Mouse (Mus musculus): ENCODE measurements around the gene Fah.

Fah gene

DNA sequence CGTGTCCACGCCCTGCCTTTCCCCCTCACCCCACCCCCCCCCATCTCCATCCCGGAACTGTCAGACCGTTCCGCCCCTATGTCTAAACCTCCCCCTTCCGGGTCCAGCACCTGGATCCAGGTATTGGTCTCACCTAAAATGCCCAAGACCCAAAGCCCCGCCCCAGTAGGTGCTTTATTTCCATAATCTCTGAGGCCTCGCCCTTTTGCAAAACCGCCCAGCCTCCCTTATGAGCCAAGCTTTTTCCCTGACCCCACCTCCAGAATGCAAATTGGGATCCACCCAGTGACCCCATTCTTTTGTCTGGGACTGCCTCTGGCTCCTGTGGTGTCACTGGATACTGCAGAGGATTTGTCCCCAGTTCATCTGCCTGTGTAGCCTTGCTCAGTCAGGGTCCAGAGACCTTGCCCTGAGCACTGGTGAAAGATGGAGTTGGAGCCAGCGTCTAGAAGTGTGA, at the start of gene Fah:
TSS of gene Fah (minus strand) at position 430 of the 457 bp plus-strand sequence.
- DNase-seq (ENCODE audit: low read depth, low spot score), result peak; percentile 74

DNA sequence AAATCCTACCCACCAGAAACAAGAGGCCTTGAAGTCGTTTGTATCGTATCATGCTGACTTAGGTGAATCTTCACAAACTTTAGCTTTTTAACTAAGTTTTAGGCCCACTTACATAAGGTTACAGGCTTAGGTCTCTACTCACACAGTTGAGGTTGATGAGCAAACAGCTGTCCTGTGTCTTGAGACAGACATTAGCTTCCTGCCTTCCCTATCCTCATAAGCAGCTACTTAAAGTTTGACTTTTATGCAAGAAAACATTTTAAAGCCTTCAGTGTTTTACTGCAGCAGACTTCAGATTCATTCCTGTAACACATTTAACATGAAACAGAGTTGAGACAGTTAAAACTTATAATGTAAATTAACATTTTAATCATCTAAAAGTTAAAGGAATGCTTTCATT, 46.2 kb upstream of the Fah start:
- no peak for DNase-seq (ENCODE audit: low read depth, low spot score)

DNA sequence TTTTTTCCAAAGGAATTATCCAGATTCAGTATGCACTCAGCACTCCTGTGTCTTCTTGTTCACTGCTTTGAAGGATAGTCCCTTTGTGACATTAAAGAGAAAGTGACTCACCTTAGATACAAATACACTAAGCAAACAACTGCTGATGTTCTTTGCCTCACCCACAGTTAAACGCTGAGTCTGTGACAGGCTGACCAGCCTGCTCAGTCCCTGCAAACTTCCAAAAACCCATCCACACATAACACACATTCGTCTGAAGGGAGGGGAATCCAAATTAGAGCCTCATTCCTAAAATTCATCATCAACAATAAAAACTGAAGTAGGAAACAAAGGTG, 45.4 kb upstream of the Fah start:
- no peak for DNase-seq (ENCODE audit: low read depth, low spot score)

DNA sequence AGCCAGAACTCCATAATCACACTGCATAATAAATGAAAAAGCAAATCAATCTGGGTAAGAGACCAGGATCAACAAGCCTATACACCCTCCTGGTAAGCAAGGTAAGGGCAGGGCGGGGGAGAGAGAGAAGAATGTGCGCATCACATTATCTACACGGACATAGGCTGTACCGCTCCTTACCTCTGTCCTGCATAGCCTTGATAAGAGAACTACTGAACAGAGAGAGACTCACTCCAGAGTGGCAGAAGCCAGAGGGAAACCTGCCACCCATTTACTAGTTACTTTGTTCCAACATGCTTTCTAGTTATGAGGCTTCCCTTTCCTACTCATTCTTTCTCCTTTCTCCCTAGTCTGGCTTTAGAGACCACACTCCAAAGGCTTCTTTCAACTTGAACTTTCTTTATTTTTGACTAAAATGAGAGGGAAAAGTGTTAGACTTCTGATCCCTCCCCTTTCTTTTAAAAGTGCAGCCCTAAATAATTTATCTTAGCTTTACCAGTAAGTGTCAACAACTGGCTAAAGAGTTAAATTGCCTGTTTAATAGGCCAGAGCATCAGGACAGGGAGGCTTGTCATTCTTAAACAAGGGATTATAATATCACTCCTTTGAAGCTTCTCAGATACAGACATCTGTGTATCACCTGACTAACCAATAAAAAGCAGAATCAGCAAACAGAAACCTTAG, 44.9 kb upstream of the Fah start:
- no peak for DNase-seq (ENCODE audit: low read depth, low spot score)

DNA sequence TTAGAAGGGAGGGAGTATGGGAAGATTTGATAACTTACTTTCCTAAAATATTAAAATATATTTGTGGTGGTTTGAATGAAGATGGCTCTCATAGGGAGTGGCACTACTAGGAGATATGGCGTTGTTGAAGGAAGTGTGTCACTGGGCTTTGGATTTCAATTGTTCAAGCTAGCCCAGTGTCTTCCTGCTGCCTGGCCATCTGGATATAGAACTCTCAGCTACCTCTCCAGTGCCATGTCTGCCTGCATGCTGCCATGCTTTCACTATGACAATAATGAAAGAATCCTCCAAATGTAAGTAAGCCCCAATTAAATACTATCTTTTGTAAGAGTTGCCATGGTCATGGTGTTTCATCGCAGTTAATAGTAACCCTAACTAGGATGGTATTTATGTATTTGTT, 42.5 kb upstream of the Fah start:
- DNase-seq (ENCODE audit: low read depth, low spot score), result no peak

DNA sequence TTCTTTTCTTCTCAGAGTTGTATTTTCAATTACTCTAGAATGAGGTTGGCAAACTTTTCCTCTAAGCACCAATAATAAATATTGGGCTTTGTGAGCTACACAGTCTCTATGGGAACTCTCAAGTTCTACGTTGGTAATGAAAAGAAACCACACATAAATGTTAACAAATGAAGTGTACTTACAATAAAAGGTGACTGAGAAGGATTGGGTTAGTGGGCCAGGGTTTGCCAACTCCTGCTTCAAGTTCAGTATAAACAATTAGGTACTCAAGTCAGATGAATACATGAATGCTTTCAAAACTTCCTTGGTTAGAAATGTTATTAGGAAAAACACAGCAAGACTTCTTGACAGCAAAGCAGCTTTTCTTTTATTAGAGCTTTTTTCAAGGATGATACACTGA, 39.7 kb upstream of the Fah start:
- DNase-seq (ENCODE audit: low read depth, low spot score), result no peak

DNA sequence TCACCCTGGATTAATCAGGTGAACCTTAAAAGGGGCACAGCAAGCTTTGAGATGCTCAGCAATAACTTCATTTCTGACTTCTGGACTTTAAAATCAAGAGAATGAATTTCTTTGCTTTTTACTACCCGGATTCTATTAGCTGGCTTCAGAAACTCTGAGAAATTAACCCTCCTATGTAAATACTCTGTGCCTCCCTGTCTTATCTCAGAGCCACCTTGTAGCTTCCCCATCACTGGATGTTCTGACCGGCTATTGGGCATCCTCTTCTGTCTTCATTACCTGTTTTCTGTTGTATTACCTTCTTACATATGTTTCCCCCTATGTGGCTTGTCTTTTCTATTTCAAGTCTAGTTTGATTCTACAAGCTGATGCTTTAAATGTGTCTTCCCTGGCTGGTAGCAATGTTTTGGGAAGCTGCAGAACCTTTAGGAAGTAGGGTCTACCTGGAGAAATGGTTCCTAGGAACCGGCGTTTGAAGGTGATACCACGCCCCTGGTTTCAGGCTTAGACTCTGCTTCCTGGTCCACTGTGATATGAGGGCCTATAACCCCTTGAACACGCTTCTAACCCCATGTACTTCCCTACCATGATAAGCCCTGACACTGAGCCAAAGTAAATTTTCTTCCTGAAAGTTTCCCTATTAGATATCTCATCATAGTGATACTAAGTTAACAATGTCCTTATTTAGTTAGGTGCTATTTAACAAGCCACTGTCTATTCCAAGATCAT, 36.9 kb upstream of the Fah start:
- no peak for DNase-seq (ENCODE audit: low read depth, low spot score)

DNA sequence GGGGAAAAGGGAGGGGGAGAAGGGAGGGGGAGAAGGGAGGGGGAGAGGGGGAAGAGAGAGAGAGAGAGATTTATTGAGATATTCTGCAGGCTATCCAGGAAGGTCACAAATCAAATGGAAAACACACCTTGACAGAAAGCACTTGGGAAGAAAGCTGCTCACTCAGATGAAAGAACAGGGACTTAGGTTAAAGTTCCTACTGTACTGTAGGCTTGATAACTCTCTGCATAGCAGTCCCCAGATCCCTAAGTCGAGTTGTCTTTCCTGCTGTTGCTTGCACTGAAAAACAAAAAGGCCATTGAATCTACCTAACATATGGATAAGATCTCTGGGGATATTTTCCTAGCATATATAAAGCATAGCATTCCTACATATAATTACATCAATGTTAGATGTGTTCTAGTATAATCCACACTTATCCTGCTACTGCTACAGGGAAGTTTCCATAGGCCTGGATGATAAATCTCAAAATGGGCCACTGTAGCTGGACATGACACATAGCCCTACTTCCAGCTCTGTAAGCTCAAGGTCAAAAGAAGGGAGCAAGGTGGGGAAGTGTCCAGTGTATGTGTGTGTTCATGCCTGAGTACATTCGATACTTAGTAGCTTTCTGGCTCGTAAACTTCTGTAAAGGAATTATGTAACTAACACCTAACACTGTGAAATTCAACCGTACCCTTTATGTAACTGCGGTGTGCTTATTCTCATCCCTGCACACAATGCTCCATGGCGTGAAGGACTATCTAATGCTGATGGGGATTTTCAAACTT, 35.8 kb upstream of the Fah start:
- DNase-seq (ENCODE audit: low read depth, low spot score), result no peak

DNA sequence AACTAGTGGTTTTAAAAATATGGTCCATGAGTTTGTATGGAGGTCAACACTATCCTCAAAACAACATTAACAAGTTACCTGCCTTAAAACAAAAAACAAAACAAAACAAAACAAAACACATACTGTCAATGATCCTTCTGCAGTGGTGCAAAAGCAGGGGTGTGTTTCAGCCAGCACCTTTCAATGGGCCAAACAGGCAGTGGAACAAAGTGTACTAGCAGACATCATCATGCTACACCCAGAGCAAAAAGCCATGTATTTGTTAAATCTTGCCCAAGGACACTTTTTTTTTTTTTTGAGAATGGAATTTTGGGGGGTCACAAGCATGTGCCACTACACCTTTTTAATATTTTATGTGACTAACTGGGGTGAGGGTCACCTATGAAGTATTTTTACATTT, 30.4 kb upstream of the Fah start:
- no peak for DNase-seq (ENCODE audit: low read depth, low spot score)

DNA sequence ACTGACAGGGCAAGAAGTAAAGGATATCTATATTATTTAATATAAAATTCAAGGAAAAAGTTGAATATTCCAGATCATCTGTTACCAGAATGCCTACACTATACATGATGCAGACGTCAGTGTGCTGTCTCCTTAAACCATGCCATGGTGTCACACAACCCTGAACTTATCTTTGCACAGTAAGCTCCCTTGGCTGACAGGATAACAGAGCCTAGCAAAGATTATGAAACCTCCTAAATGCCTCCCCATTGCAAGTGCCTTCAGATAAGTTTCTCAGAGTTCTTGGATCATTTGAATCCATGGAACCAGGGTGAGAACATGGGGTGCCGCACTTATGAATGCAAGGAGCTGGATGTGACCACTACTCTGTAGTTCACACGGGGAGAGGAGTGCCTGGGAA, 25.4 kb upstream of the Fah start:
- no peak for DNase-seq (ENCODE audit: low read depth, low spot score)

DNA sequence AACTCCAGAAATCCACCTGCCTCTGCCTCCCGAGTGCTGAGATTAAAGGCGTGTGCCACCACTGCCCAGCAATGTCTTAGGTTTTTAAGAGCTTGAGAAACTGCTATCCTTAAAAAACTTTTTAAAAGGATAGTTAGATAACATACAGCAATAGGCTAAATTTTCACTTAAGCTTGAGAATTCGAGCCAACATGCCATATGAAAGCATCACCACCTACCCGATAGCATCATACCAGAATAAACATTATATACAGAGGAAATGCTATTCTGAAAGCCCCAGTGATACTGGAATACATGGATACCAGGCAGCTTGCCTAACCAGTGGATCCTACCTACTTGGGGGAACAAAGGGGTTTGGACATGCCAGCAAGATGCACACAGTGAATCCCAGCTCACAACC, 17.2 kb upstream of the Fah start:
- no peak for DNase-seq (ENCODE audit: low read depth, low spot score)

DNA sequence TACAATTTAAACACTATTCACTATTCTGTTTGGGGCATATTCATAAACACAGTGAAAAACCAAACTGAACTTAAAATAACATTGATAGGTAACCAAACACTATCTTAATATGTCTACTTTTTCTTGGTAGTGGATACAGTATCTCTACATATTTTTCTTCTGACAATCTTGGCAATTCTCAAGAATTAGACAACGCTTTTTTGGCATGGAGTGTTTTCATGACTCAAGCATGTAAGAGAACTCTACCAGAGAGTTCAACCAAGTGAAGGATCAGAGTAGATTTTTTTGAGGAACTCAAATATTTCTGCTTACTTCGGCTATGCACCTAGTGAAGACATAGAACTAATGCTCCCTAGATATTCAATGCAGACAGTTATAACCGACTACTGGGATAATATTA, 14.4 kb upstream of the Fah start:
- DNase-seq (ENCODE audit: low read depth, low spot score), result no peak

DNA sequence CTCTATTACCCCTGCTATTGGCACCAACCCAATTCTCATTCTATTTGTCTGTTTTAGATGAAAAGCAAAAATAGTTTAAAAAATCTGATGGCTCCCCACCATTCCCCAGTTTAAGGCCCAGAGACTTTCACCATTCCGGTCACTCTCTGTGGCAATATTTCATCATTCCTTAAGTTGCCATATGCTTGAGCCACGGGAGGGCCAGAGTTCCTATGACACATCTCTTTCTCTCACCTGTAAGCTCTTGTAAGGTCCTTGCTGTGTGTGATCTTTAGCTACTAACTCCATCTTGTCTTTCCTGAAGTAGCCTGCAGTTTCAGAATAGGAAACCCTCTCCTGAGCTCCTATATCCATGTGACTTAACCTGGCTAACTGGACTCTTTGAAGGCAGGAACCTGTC, 12.4 kb upstream of the Fah start:
- DNase-seq (ENCODE audit: low read depth, low spot score), result no peak

DNA sequence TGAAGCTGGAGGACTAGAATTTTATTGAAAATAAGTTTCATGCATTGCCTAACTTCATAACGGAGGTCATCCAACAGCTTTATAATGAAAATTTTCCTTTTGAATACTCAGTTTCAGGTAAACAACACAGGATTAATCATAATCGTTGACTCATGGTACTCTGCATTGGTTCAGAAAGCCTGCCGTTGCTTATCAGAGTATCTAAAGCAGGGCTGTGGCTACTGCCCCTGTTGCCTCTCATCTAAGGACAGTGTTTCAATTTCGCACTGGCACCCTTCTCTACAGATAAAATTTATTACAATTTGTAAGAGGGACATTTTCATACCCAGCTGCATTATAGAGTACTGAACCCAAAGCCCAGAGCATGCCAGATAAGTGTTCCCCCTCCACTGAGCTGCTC, 5.9 kb upstream of the Fah start:
- no peak for DNase-seq (ENCODE audit: low read depth, low spot score)

DNA sequence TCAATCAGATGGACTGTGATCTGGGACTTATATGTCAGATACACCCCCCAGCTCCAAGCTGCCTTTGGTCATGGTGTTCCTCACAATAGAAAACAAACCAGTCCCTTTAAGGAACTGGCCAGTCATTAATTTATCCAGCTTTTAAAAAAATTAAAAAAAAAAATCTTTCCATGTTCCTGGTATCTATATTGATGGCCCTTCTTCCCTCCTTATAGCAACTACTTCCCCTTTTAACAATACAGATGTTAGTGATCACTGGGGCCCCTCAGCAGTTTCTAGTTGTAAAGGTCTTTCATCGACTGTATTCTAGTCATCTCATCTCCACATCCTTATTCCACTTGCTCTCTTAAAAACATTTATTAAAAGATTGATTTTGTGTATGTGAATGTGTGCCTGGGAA, 5.1 kb upstream of the Fah start:
- no peak for DNase-seq (ENCODE audit: low read depth, low spot score)

DNA sequence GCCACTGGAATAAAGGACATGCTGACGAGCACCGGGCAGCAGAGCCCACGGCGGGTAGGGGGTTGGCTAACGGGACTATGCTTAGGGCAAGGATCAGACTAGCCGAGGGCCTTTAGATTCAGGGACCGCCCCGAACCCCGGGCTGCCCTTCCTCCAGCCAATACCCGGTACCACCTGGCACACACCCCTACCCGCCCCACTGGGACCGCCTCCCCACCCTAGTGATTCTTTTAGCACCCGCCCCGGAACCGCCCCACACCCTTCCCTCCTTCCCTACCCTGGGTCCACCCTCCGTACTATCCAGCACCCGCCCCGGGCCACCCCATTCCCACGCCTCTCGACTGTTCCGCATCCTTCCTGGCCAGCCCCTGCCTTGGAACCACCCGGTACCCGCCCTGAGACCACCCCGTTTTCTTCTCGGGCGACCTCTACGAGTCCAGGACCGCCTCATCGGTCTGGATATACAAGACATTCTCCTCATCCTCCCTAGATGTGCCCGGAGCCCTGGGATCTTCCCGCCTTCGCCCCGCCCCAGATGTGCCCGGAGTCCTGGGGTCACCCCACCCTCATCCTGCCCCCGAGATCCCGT, 724 bp downstream of the Fah start:
- DNase-seq (ENCODE audit: low read depth, low spot score), result peak; percentile 66

DNA sequence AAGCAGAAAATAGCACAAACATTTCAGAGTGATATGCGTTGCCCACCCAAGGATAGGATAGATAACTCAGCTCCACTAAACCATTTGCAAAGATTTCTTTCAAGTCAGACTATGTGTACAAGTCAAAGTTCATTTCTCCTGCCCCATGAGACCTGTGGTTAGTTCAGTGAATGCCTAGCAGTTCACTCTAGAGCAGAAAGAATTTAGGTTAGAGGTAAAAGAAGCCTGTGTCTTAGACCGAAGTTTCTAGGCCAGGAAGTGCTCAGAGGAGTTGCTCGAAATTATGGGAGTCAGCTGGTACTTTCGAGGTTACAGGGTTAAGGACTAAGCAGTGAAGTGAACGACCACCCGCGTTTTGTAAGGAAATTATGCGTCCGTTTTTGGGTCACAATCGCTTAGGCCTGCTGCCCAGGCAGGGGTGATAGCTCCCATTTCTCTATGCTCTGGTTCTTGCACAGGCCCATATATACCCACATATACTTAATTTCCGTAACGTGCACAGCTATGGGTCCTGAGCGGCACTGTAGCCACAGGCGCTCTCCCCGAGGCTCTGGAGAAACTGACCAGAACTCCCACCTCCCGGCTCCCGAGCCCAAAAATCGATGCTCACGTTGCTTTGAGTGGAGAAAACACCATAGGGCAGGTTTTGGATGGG, 1.4 kb downstream of the Fah start:
- DNase-seq (ENCODE audit: low read depth, low spot score), result no peak

DNA sequence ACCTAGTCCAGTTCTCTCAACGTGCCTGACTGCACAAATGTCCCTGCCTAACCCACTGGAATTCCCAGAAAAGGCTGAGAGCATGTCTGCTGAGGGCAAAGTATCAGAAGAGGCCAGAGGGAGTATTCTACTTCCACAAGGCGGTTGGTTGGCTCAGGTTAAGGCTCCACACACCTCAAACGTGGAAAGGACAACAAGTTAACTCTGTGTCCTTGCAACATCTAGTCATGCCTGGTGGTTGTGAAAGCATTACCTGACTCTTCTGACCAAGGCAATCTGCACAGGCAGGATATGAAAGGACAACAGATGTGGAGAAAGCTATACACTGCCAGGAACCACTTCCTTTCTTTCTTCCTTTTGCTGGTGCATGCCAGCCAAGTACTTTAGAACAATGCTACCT, 2.0 kb downstream of the Fah start:
- DNase-seq (ENCODE audit: low read depth, low spot score), result no peak

DNA sequence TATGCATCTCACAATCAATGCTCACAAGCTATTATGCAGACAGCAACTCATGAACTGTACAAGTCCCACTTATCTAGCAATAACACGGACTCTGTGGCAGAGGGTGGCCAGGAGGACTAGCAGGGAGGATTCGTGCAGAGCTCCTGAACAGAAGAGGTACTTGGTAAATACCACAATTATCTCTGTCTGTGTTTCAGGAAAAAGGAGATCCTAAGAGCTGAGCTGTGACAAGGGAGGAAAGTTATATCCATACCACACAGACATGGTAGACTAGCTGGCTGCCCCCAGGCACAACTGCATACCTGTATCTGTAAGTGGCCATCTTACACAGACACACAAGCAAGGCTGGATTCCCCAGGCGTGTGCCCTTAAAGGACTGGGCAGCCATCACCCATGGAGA, 5.2 kb downstream of the Fah start:
- no peak for DNase-seq (ENCODE audit: low read depth, low spot score)

DNA sequence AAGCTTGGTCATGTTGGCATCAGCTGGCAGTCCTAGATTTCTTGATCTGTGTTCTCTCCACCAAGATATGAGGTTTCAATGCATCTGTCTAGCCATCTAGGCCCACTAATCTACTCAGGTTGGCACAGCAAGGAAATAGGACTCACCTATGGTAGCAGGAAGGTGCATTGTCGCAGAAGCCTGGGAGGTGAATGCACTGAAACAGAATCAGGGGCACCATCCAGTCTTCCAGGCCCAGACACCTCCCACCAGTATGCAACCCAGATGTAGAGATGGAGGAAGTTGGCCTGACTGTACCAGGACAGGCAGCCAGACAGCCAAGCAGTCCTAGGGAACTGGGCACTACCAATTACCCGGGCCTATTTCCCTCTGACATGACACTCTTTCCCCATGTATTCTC, 5.9 kb downstream of the Fah start:
- no peak for DNase-seq (ENCODE audit: low read depth, low spot score)

DNA sequence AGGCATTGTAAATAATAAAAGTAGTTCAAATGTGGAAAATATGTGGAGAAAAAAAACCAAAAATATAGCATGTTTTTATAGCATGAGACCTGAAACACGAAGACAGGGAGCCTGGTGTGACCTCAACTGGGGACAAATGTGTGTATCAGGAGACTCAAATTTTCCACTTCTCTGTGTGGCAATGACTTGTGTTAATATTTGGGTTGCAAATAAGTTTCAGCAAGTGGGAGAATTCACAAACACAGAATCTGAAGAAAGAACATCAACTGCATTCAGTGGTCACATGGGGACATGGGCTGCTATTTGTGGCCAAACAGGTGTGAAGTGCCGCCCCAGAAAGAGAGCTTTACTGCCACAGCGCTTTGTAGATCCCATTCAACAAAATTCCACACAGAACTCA, 9.9 kb downstream of the Fah start:
- DNase-seq (ENCODE audit: low read depth, low spot score), result no peak

DNA sequence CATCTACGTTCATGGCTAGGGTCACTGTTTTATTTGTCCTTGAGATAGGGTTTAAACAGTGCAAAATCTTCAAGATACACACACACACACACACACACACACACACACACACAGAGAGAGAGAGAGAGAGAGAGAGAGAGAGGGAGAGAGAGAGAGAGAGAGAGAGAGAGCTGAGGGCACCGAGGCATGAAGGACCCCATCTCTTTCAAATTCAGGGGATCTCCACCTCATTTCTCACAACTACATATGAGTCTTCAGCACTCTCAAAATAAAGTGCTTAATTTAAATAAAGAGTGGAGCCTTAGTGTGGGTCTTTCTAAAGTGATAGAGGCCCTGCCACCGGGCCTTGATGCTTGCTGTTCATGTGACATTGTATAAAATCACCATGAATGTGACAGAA, 10.5 kb downstream of the Fah start:
- no peak for DNase-seq (ENCODE audit: low read depth, low spot score)

Data from WW6 (cell line).